Mouse (Mus musculus): ENCODE measurements around the gene Snd1. TPM values are rescaled to one million over a fixed set of nuclear protein-coding genes. Genes with fewer than 3 reads are reported as not detected.

Gene Snd1
- polyA plus RNA-seq, 1 experiment from 2014 or later = 56.6 TPM

- Histone ChIP-seq H3K27ac (ENCODE audit: low read length) (no peak overlapping the region), H3K36me3 (ENCODE audit: insufficient read depth, low read length) (no peaks in the 10 kb centered on the region), H3K9me3 (ENCODE audit: low read length) (no peaks in the 10 kb centered on the region), H3K4me1 (ENCODE audit: insufficient read depth, low read depth, low read length) (no peaks in the 10 kb centered on the region), H3K27me3 (replicated peaks; ENCODE audit: insufficient read depth, low read length) (no peaks in the 10 kb centered on the region), H3K4me3 (ENCODE audit: low read depth, low read length) (peak overlapping the region; percentile 5; the same call in 1 of the 2 replicates), H3K9ac (replicated peaks; ENCODE audit: low read depth) (no peak overlapping the region), H3K4me2 (replicated peaks; ENCODE audit: low read depth, low read length) (peak overlapping the region; percentile 41)
- 12% methylated on average over 19 of the region's 19 CpGs for WGBS
- DNase-seq (ENCODE audit: low spot score) = peak; percentile 17
- 0 out of 2 replicates have a peak, but pooled peaks have one; percentile 16 for ATAC-seq
- TF ChIP-seq EP300 (IDR thresholded peaks at IDR 0.05) (no peak), CTCF (IDR thresholded peaks at IDR 0.05) (no peak)
These were observed 457.5 kb downstream of the Snd1 start for GRCm38 (mm10) chr6:28932328-28932937.

DNA sequence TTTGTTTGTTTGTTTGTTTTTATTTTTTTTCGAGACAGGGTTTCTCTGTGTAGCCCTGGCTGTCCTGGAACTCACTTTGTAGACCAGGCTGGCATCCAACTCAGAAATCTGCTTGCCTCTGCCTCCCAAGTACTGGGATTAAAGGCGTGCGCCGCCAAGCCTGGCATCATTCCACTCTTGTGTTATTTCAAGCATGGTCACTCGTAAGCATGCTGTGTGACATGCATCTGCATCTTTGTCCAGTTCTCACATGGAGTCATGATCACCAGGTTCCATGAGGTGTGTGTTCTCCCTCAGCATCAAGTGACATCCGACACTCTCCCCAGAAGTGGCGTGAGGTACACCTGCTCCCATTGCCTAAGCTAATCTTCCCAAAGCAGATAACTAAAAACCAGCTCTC is 460.8 kb downstream of the Snd1 start:
- Histone ChIP-seq H3K36me3 (ENCODE audit: insufficient read depth, low read length) (no peaks in the 10 kb centered on the region), H3K9me3 (ENCODE audit: low read length) (no peaks in the 10 kb centered on the region), H3K4me2 (replicated peaks; ENCODE audit: low read depth, low read length) (no peak overlapping the region), H3K4me1 (ENCODE audit: insufficient read depth, low read depth, low read length) (no peaks in the 10 kb centered on the region), H3K4me3 (ENCODE audit: low read depth, low read length) (no peak overlapping the region), H3K9ac (replicated peaks; ENCODE audit: low read depth) (no peak overlapping the region), H3K27ac (ENCODE audit: low read length) (no peak overlapping the region), H3K27me3 (replicated peaks; ENCODE audit: insufficient read depth, low read length) (no peaks in the 10 kb centered on the region)
- WGBS = 85% methylated on average over 7 of the region's 7 CpGs
- DNase-seq (ENCODE audit: low spot score) = no peak
- TF ChIP-seq CTCF (IDR thresholded peaks at IDR 0.05) (no peak), EP300 (IDR thresholded peaks at IDR 0.05) (no peak)
- ATAC-seq = no peak

- no peak for ATAC-seq
- H3K9ac ChIP-seq (replicated peaks; ENCODE audit: low read depth) = no peak overlapping the region
- no peaks in the 10 kb centered on the region for H3K27me3 ChIP-seq (replicated peaks; ENCODE audit: insufficient read depth, low read length)
- H3K4me2 ChIP-seq (replicated peaks; ENCODE audit: low read depth, low read length) = no peak overlapping the region
- no peak for DNase-seq (ENCODE audit: low spot score)
- no peaks in the 10 kb centered on the region for H3K36me3 ChIP-seq (ENCODE audit: insufficient read depth, low read length)
- no peak overlapping the region for H3K27ac ChIP-seq (ENCODE audit: low read length)
- H3K4me1 ChIP-seq (ENCODE audit: insufficient read depth, low read depth, low read length) = no peaks in the 10 kb centered on the region
- H3K4me3 ChIP-seq (ENCODE audit: low read depth, low read length) = no peak overlapping the region
- WGBS = 61% methylated on average over 9 of the region's 9 CpGs
- TF ChIP-seq CTCF (IDR thresholded peaks at IDR 0.05) (no peak), EP300 (IDR thresholded peaks at IDR 0.05) (no peak)
- H3K9me3 ChIP-seq (ENCODE audit: low read length) = no peaks in the 10 kb centered on the region
These were observed 472.3 kb downstream of the Snd1 start for GRCm38 (mm10) chr6:28947254-28947653.

DNA sequence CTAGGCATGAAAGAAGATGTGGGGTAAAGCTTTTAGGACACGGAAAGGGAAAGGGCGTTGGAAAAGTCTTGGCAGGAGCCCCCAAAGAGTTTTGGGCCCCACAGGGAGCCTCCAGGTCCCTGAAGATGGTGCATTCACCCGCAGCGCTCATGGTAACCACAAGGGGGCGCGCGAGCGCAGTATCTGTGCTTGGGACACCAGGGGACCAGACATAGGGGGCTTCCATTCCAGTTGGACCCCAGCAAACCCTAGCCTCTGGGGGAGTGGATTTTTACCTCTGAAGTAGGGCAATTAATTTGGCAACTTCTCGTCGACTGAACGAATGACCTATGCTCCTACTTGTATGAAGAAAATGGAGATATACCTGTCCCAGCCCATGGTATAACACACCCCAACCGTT is 474.3 kb downstream of the Snd1 start:
- no peaks in the 10 kb centered on the region for H3K36me3 ChIP-seq (ENCODE audit: insufficient read depth, low read length)
- no peak for ATAC-seq
- TF ChIP-seq CTCF (IDR thresholded peaks at IDR 0.05) = peak; percentile 83
- no peak for TF ChIP-seq EP300 (IDR thresholded peaks at IDR 0.05)

DNA sequence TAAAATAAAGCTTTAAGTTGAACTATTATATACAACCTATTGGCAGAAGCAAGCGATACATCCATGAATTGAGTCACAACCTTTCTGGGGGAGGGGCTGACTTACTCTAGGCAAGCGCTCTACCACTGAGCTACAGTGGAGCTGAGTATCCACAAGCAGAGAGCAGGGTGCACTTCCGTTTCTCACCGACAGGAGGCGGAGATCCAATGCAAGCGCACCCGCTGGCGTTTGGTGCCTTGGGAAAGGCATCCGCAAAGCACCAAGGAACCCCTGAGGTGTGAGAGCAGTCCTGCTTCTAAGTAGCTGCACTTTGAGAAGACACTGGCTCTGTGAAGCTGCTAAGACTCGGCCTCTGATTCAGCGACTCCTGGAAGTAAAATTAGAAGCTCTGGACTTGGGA is 480.6 kb downstream of the Snd1 start:
- DNase-seq (ENCODE audit: low spot score) (no peak), ATAC-seq (no peak)
- Histone ChIP-seq H3K27ac (ENCODE audit: low read length) (no peak overlapping the region), H3K4me1 (ENCODE audit: insufficient read depth, low read depth, low read length) (no peaks in the 10 kb centered on the region), H3K27me3 (replicated peaks; ENCODE audit: insufficient read depth, low read length) (no peaks in the 10 kb centered on the region), H3K36me3 (ENCODE audit: insufficient read depth, low read length) (no peaks in the 10 kb centered on the region), H3K4me2 (replicated peaks; ENCODE audit: low read depth, low read length) (no peak overlapping the region), H3K9ac (replicated peaks; ENCODE audit: low read depth) (no peak overlapping the region), H3K9me3 (ENCODE audit: low read length) (no peaks in the 10 kb centered on the region), H3K4me3 (ENCODE audit: low read depth, low read length) (no peak overlapping the region)
- TF ChIP-seq CTCF (IDR thresholded peaks at IDR 0.05) = peak; percentile 78
- TF ChIP-seq EP300 (IDR thresholded peaks at IDR 0.05) = no peak
- 17% methylated on average over 11 of the region's 11 CpGs for WGBS

More for the DNA sequence above, 474.3 kb downstream of the Snd1 start:
- H3K4me1 ChIP-seq (ENCODE audit: insufficient read depth, low read depth, low read length) = no peaks in the 10 kb centered on the region
- H3K27me3 ChIP-seq (replicated peaks; ENCODE audit: insufficient read depth, low read length) = no peaks in the 10 kb centered on the region
- peak; percentile 41 for DNase-seq (ENCODE audit: low spot score)
- no peak overlapping the region for H3K9ac ChIP-seq (replicated peaks; ENCODE audit: low read depth)
- no peak overlapping the region for H3K4me2 ChIP-seq (replicated peaks; ENCODE audit: low read depth, low read length)
- no peak overlapping the region for H3K4me3 ChIP-seq (ENCODE audit: low read depth, low read length)
- H3K27ac ChIP-seq (ENCODE audit: low read length) = no peak overlapping the region
- no peaks in the 10 kb centered on the region for H3K9me3 ChIP-seq (ENCODE audit: low read length)
- 19% methylated on average over 12 of the region's 12 CpGs for WGBS

GRCm38 (mm10) chr6:28957486-28957885 is 482.5 kb downstream of the Snd1 start:
- H3K4me1 ChIP-seq (ENCODE audit: insufficient read depth, low read depth, low read length) = no peaks in the 10 kb centered on the region
- no peak overlapping the region for H3K4me2 ChIP-seq (replicated peaks; ENCODE audit: low read depth, low read length)
- DNase-seq (ENCODE audit: low spot score) = no peak
- H3K27me3 ChIP-seq (replicated peaks; ENCODE audit: insufficient read depth, low read length) = no peaks in the 10 kb centered on the region
- H3K36me3 ChIP-seq (ENCODE audit: insufficient read depth, low read length) = no peaks in the 10 kb centered on the region
- H3K27ac ChIP-seq (ENCODE audit: low read length) = no peak overlapping the region
- no peak overlapping the region for H3K9ac ChIP-seq (replicated peaks; ENCODE audit: low read depth)
- no peaks in the 10 kb centered on the region for H3K9me3 ChIP-seq (ENCODE audit: low read length)
- no peak overlapping the region for H3K4me3 ChIP-seq (ENCODE audit: low read depth, low read length)
- TF ChIP-seq CTCF (IDR thresholded peaks at IDR 0.05) (no peak), EP300 (IDR thresholded peaks at IDR 0.05) (no peak)
- WGBS = 84% methylated on average over 10 of the region's 10 CpGs
- no peak for ATAC-seq

All from lung, postnatal 0 days (tissue).